Mouse (Mus musculus) ES-Bruce4 (cell line): ENCODE data around the gene Pmel. TPM values are rescaled to one million over a fixed set of nuclear protein-coding genes. Genes with fewer than 3 reads are reported as not detected.
"Not testable (repeated sequence)": the region's sequence is repeated elsewhere in the genome, so short reads cannot be mapped to it uniquely, and the experiment has no call there.

Experiments
- H3K27ac ChIP-seq: 2 replicates; pipeline ENCODE4 v1.5.1; 2012; ENCODE audit warnings: low read length, inconsistent platforms; ENCODE audit not compliant: insufficient read depth
- H3K27me3 ChIP-seq: 2 replicates; pipeline ENCODE4 v1.6.1; 2012; ENCODE audit warnings: mild to moderate bottlenecking, low read length, inconsistent platforms; ENCODE audit not compliant: control insufficient read depth, poor library complexity, insufficient read depth, severe bottlenecking
- H3K36me3 ChIP-seq: 2 replicates; pipeline ENCODE4 v1.6.1; 2012; ENCODE audit warnings: inconsistent platforms, mild to moderate bottlenecking, low read length, moderate library complexity; ENCODE audit not compliant: control insufficient read depth, poor library complexity, insufficient read depth, severe bottlenecking
- H3K4me1 ChIP-seq: one replicate; pipeline ENCODE4 v1.8.1; 2011; ENCODE audit warnings: low read length; ENCODE audit not compliant: control insufficient read depth, insufficient read depth
- H3K4me3 ChIP-seq: 2 replicates; pipeline ENCODE4 v1.5.1; 2011; ENCODE audit warnings: low read depth, mild to moderate bottlenecking, low read length
- H3K9ac ChIP-seq: 2 replicates; pipeline ENCODE4 v1.6.1; 2012; ENCODE audit warnings: low read depth, mild to moderate bottlenecking, inconsistent platforms; ENCODE audit not compliant: poor library complexity, severe bottlenecking
- H3K9me3 ChIP-seq: replicated peaks from 2 replicates; pipeline ENCODE4 v1.6.1; 2012; ENCODE audit warnings: mild to moderate bottlenecking, low read length, inconsistent platforms; ENCODE audit not compliant: control insufficient read depth, poor library complexity, insufficient read depth, severe bottlenecking
- CTCF ChIP-seq: IDR thresholded peaks from one replicate; pipeline ENCODE4 v1.8.1; 2011; ENCODE audit warnings: low read depth, low read length
- EP300 ChIP-seq: IDR thresholded peaks from 2 replicates; pipeline ENCODE4 v1.6.1; 2011; ENCODE audit warnings: low read depth, low read length; ENCODE audit not compliant: insufficient read depth
- POLR2A ChIP-seq: IDR thresholded peaks from one replicate; pipeline ENCODE4 v1.8.1; 2011; ENCODE audit warnings: low read length; ENCODE audit not compliant: insufficient read depth
- polyA plus RNA-seq: library from polyadenylated mRNA; stranded (reverse); fragments of >200 nt; gene quantifications from 2 replicates; pipeline ENCODE4 v1.2.4, GENCODE M21; 2011; ENCODE audit warnings: low read depth; ENCODE audit not compliant: missing spikeins, insufficient read depth, insufficient read length

Gene Pmel
- polyA plus RNA-seq, 1 experiment, result 3.0 TPM

DNA sequence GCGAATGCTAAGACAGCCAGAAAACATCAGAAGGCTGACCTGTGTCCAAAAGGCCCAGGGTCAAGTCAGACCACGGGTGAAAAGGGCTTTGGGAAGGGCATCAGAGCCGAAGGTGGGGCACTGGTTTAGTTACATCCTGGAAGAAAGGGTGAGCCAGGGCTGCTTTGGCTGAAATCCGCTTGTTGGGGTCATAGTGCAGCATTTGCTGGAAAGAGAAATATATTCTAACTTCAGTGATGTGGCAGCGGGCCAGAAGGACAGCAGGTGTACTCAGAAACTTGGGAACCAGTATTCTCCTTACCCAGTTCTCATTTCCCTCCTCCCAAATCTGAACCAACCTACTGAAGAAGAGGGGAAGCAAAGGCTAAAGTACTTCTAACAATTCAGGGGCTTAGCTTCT is 5.0 kb upstream of the Pmel start:
- Histone ChIP-seq H3K27ac (no peak overlapping the region), H3K36me3 (peaks cover 51% of the 10 kb centered on the region), H3K9me3 (no peaks in the 10 kb centered on the region), H3K27me3 (no peaks in the 10 kb centered on the region), H3K9ac (no peak overlapping the region), H3K4me3 (no peak overlapping the region), H3K4me1 (no peaks in the 10 kb centered on the region)
- TF ChIP-seq CTCF (no peak), EP300 (no peak), POLR2A (no peak)

DNA sequence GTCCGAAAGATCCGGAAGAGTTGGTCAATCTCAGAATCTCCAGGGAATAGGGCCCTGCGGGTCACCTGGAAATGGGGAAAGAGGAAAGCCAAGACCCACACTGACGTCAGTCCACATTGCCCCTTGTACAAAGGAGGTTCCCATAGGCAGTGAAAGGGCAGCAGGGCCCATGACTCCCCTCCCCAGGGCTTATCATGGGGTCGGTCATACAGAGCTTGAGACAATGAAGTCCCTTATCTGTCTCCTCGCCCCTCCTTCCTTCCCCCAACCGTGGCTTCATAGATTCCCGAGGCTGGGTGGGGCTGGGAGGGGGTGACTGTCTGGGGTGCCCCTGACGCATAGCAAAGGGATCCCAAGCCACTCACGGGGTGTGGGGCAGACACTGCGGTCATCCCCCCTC is 4.4 kb upstream of the Pmel start:
- Histone ChIP-seq H3K9ac (no peak overlapping the region), H3K9me3 (no peaks in the 10 kb centered on the region), H3K36me3 (peaks cover 51% of the 10 kb centered on the region), H3K4me1 (no peaks in the 10 kb centered on the region), H3K27me3 (no peaks in the 10 kb centered on the region), H3K27ac (no peak overlapping the region), H3K4me3 (no peak overlapping the region)
- TF ChIP-seq POLR2A, result no peak
- TF ChIP-seq CTCF, result no peak
- TF ChIP-seq EP300, result no peak

DNA sequence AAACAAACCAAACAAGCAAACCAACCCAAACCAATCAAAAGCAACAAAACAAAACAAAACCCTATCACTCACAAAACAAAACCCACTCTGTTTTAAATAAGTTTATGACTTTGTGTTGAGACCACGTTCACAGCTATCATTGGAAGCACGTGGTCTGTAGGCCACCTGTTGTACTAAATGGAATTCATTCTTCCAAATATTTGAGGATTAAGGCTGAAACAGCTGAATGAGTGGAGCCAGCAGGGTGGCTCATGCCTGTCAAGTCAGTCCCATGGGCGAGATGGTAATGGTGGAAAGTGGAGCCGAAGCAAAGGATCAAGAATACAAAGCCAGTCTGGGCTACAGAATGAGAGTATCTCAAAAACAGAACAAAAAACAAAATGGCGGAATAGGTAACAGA is 3.3 kb upstream of the Pmel start:
- no peak for TF ChIP-seq CTCF
- no peak for TF ChIP-seq EP300
- no peak for TF ChIP-seq POLR2A
- peaks cover 51% of the 10 kb centered on the region for H3K36me3 ChIP-seq
- H3K4me1 ChIP-seq, result no peaks in the 10 kb centered on the region
- no peak overlapping the region for H3K4me3 ChIP-seq
- no peaks in the 10 kb centered on the region for H3K9me3 ChIP-seq
- H3K27ac ChIP-seq, result no peak overlapping the region
- H3K9ac ChIP-seq, result no peak overlapping the region
- H3K27me3 ChIP-seq, result no peaks in the 10 kb centered on the region

DNA sequence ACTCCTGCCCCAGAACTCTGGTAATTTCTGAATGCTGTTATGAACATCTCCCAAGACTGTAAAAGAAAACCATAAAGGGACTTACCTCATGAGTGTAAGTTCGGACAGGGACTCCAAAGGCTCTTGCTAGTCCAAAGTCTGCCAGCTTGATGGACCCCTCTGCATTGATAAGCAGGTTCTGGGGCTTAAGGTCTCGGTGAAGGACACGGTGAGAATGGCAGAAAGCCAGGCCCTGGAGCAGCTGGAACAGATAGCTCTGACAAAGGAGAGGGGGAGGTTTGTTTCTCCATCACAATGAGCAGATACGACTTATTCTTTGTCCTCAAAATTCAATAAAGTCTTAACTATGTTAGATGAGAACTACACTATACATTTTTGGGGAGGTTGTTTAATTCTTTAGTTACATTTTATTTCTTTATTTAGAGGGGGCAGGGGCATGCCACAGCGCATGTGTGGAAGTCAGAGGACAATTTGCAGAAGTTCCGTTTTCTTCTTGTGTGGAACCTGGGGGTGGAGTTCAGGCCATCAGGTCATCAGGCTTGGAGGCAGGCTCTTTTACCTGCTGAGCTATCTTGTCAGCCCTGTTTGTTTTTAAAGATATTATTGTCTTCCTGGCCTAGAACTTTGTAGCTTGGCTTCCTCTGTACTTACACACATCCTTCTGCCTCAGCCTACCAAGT is 1.5 kb upstream of the Pmel start:
- no peaks in the 10 kb centered on the region for H3K27me3 ChIP-seq
- no peaks in the 10 kb centered on the region for H3K9me3 ChIP-seq
- no peaks in the 10 kb centered on the region for H3K4me1 ChIP-seq
- H3K9ac ChIP-seq, result no peak overlapping the region
- TF ChIP-seq POLR2A, result no peak
- no peak for TF ChIP-seq CTCF
- TF ChIP-seq EP300, result no peak
- no peak overlapping the region for H3K27ac ChIP-seq
- peaks cover 51% of the 10 kb centered on the region for H3K36me3 ChIP-seq
- no peak overlapping the region for H3K4me3 ChIP-seq

GRCm38 (mm10) chr10:128704491-128705316 is 709 bp downstream of the Pmel start, which contains the start of gene Cdk2:
Gene Cdk2 (minus strand): TSS chr10:128705031.
- peak within 1 kb of the TSS; percentile 83 for H3K9ac ChIP-seq
- no peaks in the 10 kb centered on the region for H3K27me3 ChIP-seq
- peak within 1 kb of the TSS; percentile 85 for H3K4me3 ChIP-seq
- no peaks in the 10 kb centered on the region for H3K4me1 ChIP-seq
- no peaks in the 10 kb centered on the region for H3K9me3 ChIP-seq
- TF ChIP-seq CTCF (no peak), EP300 (0 out of 2 replicates have a peak, but pooled peaks have one; percentile 3), POLR2A (peak; percentile 84)
- peaks cover 35% of the 10 kb centered on the region for H3K36me3 ChIP-seq
- peak within 1 kb of the TSS; percentile 62; the same call in 1 of the 2 replicates for H3K27ac ChIP-seq

DNA sequence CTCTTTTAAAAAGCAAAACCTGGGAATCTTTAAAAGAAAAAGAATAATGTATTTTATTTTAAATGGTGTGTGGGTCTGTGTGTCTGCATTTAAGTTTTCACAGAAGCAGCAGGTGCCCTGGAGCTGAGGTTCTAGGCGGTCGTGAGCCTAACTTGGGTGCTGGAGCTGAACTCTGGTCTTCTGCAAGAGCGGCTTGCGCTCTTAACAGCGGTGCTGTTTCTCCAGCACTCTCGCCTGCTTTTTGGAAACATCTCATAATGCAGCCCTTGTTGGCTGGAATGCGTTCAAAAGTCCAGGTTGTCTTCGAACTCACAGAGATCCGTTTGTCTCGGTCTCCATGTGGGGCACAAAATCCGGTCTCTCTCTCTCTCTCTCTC is 1.3 kb downstream of the Pmel start:
- Histone ChIP-seq H3K9me3 (no peaks in the 10 kb centered on the region), H3K27me3 (no peaks in the 10 kb centered on the region), H3K4me1 (no peaks in the 10 kb centered on the region), H3K4me3 (peak overlapping the region; percentile 65), H3K27ac (peak overlapping the region; percentile 27; the same call in 1 of the 2 replicates), H3K36me3 (peaks cover 33% of the 10 kb centered on the region), H3K9ac (peak overlapping the region; percentile 83)
- TF ChIP-seq EP300 (no peak), CTCF (no peak), POLR2A (no peak)

DNA sequence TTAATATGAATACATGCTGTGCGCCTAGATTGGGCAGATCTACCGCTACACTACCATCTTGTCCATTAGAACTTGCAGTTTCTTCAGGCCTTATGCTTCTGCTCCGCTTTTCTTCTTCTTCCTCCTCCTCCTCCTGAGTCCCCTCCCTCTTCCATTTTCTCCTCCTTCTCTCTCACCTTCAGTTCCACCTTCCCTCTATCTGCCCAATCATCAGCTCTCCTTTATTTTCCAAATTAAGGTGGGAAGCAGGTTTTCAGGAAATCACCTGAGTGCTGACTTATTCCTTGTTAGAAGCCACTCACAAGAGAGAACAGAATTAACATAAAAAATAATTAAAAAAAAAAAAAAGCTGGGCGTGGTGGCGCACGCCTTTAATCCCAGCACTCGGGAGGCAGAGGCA is 7.3 kb downstream of the Pmel start:
- H3K36me3 ChIP-seq, H3K4me1 ChIP-seq, H3K27me3 ChIP-seq, H3K4me3 ChIP-seq, H3K9ac ChIP-seq, H3K9me3 ChIP-seq: not testable (repeated sequence)
- H3K27ac ChIP-seq, result peak overlapping the region; percentile 62
